Mouse (Mus musculus): Measurements from ENCODE around the gene Bcl6b.

DNA sequence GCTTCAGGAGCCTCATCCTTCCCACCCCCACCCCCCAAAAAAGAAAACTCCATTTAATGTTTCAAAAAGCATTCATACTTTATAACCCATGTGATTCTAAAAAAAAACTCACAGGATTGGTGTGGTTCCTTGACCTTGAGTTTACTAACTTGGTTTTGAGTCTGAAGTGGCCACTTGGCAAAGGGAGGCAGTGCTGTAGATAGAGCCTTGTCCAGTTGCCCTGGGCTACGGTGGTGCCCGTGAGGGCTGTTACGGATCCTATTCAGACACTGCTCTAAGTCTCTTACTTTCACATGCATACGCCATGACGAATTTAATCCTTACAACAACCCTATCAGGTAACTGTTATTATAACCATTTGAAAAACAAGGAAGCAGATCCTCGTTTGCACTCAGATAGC lies 17.6 kb downstream of the Bcl6b start:
- TF ChIP-seq CTCF (IDR thresholded peaks at IDR 0.05; ENCODE audit: control insufficient read depth, insufficient read depth, insufficient replicate concordance, low read depth, low read length) (no peak), POLR2A (IDR thresholded peaks at IDR 0.05; ENCODE audit: control insufficient read depth, low read depth, low read length) (no peak)

All from testis, adult 2 months (tissue).